Mouse (Mus musculus): ENCODE measurements around the gene Gpr37l1.

DNA sequence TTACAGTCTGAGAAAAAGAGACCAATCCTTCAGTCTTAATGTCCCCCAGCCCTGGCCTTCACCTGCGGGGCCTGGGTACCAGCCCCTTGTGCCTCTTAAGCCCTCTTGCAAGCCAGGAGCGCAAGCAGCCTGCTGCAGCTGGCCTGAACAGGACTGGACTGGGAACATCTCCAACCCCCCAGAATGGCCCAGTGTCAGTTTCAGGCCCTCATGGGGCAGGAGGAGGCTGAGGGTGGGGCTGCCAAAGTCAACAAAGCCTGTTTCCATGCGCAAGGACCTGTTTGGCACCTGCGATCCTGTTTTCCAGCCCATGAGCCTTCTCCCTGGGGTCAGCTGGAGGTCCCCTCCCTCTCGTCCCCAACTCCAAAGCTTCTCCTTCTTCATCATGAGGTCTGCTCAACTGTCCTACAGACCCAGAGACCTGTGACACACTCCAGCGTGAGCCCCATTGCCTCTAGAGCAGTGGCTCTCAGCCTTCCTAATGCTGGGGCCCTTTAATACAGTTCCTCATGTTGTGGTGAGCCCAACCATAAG, 28.5 kb upstream of the Gpr37l1 start:
- TF ChIP-seq CTCF (IDR thresholded peaks at IDR 0.05; ENCODE audit: low read depth), result no peak
- no peak for TF ChIP-seq EP300 (IDR thresholded peaks at IDR 0.05; ENCODE audit: low read depth)

Measured in liver, postnatal 0 days (tissue).